Mouse (Mus musculus): Measurements from ENCODE around the gene Tex2.
A peak's percentile ranks its signal among the peaks of the same experiment; 100 is the strongest.
"Not testable (repeated sequence)": the region's sequence is repeated elsewhere in the genome, so short reads cannot be mapped to it uniquely, and the experiment has no call there.

The Tex2 gene

GRCm38 (mm10) chr11:106612961-106613637 is at the start of gene Tex2:
Gene Tex2 (minus strand): TSS chr11:106613423.
- peak; percentile 95 to 98 for DNase-seq (ENCODE audit: low spot score in 2 of 2)

DNA sequence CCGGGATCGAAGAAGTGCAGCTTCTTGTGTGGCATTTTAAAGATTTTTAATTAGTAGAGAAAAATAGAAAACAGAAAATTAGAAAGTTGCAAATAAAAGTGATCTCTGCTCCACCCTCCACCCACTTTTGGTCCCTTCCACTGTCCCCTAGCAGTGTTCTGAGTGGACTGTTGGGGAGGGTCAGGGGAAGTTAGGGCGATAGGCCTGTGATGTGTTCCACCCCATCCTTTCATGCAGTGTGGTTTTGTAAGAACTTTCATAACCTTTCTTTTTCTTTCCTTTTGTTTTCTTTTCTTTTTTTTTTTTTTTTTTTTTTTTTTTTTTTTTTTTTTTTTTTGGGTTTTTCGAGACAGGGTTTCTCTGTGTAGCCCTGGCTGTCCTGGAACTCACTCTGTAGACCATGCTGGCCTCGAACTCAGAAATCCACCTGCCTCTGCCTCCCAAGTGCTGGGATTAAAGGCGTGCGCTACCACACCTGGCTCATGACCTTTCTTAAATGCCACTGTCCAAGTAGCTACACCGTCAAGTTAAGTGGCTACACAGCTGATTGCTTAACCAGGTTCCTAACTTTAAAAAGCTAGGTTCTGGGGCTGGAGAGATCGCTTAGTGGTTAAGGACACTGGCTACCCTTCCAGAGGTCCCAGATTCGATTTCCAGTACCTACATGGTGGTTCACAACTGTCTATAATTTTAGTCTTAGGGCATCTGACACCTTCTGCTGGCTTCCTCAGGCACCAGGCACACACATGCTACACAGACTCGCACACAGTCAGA is 49.6 kb upstream of the Tex2 start:
- DNase-seq (ENCODE audit: low spot score in 2 of 2): no peak

DNA sequence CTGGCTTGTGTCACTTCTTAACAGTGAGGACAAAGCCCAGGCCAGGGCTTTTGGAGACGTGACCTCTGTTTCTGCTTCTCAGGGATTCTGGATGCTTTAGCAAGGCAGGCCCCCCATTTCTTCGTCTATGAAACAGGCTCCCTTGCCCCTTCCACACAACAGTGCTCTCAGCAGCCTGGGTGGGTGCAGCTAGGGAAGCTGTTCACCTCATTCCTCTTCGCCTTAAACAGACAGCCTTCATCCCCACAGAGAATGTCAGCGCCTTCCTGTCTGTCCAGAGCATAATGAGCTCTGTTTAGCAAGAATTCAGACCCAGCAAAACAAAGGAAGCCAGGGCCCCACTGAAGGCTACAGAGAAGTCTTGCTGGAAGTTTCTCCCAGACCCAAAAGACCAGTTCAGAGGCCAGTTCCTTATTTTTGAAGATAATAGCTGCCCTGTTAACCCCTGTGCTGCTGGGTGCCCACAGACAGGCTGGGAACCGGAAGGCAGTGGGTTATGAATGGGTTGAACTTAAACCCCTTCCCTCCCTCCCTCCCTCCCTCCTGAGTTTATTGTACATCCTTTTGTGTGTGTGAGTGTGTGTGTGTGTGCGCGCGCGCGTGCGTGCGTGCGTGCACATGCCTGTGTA is 47.3 kb upstream of the Tex2 start:
- DNase-seq (ENCODE audit: low spot score in 2 of 2): no peak

DNA sequence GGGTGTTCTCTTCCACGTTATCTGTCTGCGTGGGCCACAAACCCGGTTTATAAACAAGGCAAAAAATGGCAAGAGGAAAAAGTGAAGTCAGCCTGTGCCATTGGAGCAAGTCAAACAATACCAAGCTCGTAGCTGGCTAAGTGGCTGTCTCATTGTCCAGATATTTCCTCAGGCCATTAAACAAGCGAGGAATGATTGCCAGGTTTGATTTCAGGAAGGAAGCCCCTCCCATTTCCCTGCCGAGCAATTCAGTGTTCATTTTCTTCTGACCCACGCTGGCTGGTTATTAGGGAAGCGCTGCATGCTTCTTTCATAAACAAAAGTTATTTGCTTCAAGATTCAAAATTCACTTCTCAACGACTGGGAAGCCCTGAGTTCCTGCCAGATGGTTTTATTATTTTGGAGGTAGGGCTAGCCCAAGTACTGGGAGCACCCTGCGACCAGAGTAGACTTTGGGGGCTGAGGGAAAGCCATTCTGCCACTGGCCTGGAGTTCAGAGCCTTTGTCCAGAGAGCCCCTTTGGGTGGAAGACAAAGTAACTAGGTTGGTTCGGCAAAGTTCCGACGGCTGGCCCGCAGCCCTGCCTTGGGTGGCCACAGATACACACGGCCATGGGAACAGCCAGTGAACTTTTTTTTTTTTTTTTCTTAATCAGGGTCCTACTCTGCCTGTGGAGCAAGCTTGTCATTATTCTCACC is 46.5 kb upstream of the Tex2 start:
- DNase-seq (ENCODE audit: low spot score in 2 of 2): peak; percentile 56 to 70

GRCm38 (mm10) chr11:106658051-106658880 is 45.0 kb upstream of the Tex2 start:
- peak; percentile 81 to 87 for DNase-seq (ENCODE audit: low spot score in 2 of 2)

- not testable (repeated sequence) for DNase-seq (ENCODE audit: low spot score in 2 of 2)
These were observed 43.8 kb upstream of the Tex2 start for GRCm38 (mm10) chr11:106656896-106657498.

GRCm38 (mm10) chr11:106648347-106648746 is 35.1 kb upstream of the Tex2 start:
- DNase-seq (ENCODE audit: low spot score in 2 of 2): peak; percentile 69 to 78

- DNase-seq (ENCODE audit: low spot score in 2 of 2): no peak
These were observed 29.9 kb upstream of the Tex2 start for GRCm38 (mm10) chr11:106642966-106643637.

- no peak for DNase-seq (ENCODE audit: low spot score in 2 of 2)
These were observed 28.4 kb upstream of the Tex2 start for GRCm38 (mm10) chr11:106641580-106641979.

- DNase-seq (ENCODE audit: low spot score in 2 of 2): no peak
These were observed 26.8 kb upstream of the Tex2 start for GRCm38 (mm10) chr11:106640059-106640458.

DNA sequence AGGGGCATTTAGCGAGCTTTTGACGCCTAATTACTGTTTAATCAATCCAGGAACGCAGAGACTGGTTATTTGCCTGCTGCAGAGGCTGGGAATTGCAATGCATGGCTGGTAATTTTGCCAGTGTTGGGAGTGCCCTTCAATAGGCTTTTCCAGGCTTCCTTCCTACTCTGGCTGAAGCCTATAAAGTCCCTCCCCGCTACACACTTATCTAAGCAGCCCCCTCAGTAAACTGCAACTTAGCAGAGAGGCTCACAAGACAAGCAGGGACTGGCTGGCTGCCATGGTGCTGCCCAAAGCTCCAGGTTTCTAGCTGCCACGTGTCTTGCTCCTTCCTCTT is 26.1 kb upstream of the Tex2 start:
- no peak for DNase-seq (ENCODE audit: low spot score in 2 of 2)

DNA sequence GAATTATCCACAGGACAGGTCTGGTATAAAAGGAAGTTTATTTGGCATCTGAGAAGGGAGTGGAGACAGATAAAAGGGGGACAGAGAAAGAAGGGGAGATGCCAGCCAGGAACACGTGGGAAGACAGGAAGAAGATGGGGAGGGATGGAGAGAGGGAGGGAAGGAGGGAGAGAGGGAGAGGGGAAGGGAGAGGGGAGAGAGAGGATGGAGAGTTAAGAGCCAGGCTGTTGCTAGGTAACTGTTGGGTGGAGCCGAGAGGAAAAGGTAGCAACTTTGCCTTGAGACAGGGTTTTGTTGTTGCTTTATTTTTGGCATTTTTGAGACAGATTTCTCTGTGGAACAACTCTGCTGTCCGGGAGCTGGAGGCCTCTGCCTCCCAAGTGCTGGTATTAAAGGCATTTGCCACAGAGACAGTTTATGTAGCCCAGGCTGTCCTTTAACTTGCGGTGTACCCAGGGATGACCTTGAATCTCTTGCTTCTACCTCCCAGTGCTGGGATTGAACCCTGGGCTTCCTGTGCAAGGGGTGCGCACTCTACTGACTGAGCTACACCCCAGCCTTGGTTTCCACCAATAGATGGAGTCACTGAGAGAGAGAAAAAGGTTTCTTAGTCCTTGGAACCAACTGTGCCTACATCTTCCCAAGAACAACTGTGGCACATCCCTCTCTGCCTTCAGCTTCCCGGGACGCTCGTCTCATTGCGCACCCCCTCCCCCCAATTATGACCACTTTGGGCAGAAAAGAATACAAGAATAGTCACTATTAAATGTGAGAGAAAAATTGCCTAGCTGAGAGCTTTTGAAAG is 25.5 kb upstream of the Tex2 start:
- no peak for DNase-seq (ENCODE audit: low spot score in 2 of 2)

- DNase-seq (ENCODE audit: low spot score in 2 of 2): peak; percentile 15 to 28
These were observed 24.5 kb upstream of the Tex2 start for GRCm38 (mm10) chr11:106637754-106638153.

- DNase-seq (ENCODE audit: low spot score in 2 of 2): no peak
These were observed 22.7 kb upstream of the Tex2 start for GRCm38 (mm10) chr11:106635946-106636345.

DNA sequence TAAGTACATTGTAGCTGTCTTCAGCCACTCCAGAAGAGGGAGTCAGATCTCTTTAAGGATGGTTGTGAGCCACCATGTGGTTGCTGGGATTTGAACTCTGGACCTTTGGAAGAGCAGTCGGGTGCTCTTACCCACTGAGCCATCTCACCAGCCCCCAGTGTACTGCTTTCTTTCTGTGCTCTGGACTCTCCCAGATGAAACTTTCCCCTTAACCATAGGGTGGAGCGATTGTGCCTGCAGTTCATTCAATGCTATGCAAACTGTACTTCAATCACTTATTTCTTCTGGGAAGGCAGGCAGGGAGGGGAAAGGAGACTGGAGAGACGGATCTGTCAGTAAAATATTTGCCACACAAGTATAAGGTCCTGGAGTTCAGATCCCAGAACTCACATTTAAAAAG is 21.0 kb upstream of the Tex2 start:
- not testable (repeated sequence) for DNase-seq (ENCODE audit: low spot score in 2 of 2)

DNA sequence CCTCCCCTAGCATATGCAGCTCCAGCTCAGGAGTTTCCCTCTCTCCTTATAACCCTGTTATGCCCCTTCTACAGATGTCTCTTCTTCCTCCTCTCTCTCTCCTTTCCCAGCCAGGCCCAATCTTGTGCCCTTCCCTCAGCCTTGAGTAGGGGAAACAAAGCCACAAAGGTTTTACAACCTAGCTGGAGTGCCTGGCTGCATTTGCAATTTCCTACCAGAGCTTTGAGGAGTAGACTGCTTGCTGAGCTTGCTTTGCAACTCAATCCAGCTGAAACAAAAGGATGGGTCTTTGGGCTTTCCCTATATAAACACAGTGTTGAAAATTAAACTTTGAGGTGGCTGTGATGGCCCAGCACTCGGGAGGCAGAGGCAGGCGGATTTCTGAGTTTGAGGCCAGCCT is 20.2 kb upstream of the Tex2 start:
- no peak for DNase-seq (ENCODE audit: low spot score in 2 of 2)

DNA sequence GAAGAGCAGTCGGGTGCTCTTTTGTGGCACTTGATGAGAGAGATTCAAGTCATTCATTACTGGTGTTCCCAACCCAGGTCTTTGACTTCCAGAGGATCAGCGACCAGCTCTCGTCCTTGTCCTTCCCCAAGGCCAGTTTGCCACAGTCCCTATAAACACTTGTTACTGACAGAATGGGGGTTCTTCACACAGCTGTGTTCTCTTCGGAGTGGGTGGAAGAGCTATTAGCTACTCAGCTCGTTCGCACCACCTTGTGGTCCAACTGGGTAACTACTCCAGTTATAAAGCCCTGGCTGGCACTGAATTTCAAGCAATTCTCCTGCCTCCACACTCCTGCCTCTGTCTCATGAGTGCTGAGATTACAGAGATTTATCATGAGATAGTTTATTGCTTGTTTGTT is 14.5 kb upstream of the Tex2 start:
- peak; percentile 42 to 54 for DNase-seq (ENCODE audit: low spot score in 2 of 2)

- no peak for DNase-seq (ENCODE audit: low spot score in 2 of 2)
These were observed 12.4 kb upstream of the Tex2 start for GRCm38 (mm10) chr11:106625577-106625976.

DNA sequence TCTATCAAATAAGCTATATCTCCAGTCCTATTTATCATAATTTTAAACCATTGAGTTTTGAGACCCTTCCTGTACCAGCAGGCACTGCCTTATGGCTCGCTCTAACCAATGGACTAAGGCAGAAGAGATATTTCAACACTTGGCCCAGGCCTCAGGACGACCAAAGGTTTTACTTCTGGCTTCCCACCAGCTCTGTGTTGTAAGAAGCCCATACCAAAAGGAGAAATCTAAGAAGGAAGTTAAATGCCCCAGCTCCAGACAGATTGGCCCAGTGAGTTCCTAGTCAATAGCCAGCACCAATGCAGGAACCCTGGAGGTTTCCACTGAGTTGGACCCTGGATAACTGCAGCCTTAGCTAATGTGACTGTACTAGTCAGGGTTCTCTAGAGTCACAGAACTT is 10.4 kb upstream of the Tex2 start:
- DNase-seq (ENCODE audit: low spot score in 2 of 2): peak in 1 of 2 experiments; percentile 28

GRCm38 (mm10) chr11:106622056-106622455 is 8.8 kb upstream of the Tex2 start:
- no peak for DNase-seq (ENCODE audit: low spot score in 2 of 2)

Measured in urinary bladder, postnatal 36 days (tissue).